Mouse (Mus musculus): ENCODE results near the gene Fam234a.
"Not testable (repeated sequence)": the region's sequence is repeated elsewhere in the genome, so short reads cannot be mapped to it uniquely, and the experiment has no call there.

The Fam234a gene

GRCm38 (mm10) chr17:26244101-26244841 lies at the start of gene Fam234a:
Fam234a (minus strand) TSS chr17:26244242.
- peak; percentile 94 for DNase-seq (ENCODE audit: low read depth, low spot score)

GRCm38 (mm10) chr17:26289475-26289874 lies 45.4 kb upstream of the Fam234a start:
- no peak for DNase-seq (ENCODE audit: low read depth, low spot score)

- no peak for DNase-seq (ENCODE audit: low read depth, low spot score)
These were observed 42.3 kb upstream of the Fam234a start for GRCm38 (mm10) chr17:26286199-26286955.

GRCm38 (mm10) chr17:26276711-26277110 lies 32.7 kb upstream of the Fam234a start:
- peak; percentile 28 for DNase-seq (ENCODE audit: low read depth, low spot score)

DNA sequence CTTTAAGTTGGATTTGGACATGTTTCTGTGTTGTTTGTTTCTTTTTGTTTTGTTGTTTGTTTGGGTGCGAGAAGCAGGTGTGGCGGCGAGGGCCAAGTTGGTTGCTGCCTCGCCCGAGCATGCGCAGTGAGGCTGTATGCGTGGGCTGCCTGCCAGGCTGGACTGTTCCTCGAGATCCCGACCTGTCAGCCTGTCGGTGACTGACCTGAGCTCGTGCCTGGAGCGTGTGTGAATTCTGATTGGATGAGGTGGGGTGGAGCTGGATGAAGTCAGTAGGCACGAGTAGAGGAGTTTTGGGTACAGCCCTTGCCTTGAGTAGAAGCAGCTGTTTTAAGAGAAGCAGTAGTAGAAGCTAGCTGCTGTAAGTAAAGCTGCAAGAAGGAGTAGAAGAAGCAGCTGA lies 31.9 kb upstream of the Fam234a start:
- DNase-seq (ENCODE audit: low read depth, low spot score): no peak

DNA sequence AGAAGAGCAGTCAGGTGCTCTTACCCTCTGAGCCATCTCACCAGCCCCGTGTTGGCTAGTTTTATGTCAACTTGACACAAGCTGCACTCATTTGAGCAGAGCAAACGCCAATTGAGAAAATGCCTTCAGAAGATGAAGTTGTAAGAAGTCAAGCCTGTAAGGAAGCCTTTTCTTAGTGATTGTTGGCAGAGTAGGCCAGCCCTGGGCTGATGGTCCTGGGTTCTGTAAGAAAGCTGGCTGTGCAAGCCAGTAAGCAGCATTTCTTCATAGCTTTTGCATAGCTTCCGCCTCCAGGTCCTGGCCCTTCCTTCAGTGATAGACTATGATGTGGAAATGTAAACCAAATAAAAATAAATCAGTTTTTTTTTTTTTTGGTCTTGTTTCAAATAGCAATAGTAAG lies 28.5 kb upstream of the Fam234a start:
- DNase-seq (ENCODE audit: low read depth, low spot score): no peak

- not testable (repeated sequence) for DNase-seq (ENCODE audit: low read depth, low spot score)
These were observed 25.5 kb upstream of the Fam234a start for GRCm38 (mm10) chr17:26269577-26269976.

GRCm38 (mm10) chr17:26268851-26269250 lies 24.8 kb upstream of the Fam234a start:
- no peak for DNase-seq (ENCODE audit: low read depth, low spot score)

DNA sequence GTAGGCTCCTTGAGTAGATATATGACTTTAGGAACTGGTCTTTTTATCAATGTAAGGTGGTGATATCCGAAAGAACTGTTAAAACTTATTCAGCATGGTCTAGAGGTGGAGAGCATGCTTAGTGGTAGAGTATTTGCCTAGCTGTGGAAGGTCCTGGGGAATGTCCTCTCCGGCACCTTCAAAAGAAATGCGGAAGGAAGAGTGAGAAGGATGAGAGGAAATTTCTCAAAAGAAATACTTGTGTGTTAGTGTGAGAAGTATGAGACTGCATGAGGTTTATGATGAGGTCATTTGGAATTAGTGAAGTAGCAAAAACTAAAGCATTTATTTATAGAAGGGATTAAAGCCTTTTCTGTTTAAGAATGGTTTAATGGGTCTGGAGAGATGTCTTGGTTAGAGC lies 18.3 kb upstream of the Fam234a start:
- no peak for DNase-seq (ENCODE audit: low read depth, low spot score)

DNA sequence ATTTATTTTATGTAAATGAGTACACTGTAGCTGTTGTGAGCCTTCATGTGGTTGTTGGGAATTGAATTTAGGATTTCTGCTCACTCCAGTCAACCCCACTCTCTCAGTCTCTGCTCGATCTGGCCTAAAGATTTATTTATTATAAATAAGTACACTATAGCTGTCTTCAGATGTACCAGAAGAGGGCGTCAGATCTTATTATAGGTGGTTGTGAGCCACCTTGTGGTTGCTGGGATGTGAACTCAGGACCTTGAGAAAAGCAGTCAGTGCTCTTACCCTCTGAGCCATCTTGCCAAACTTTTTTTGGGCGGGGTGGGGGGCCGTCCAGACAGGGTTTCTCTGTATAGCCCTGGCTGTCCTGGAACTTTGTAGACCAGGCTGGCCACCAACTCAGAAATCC lies 17.8 kb upstream of the Fam234a start:
- no peak for DNase-seq (ENCODE audit: low read depth, low spot score)

DNA sequence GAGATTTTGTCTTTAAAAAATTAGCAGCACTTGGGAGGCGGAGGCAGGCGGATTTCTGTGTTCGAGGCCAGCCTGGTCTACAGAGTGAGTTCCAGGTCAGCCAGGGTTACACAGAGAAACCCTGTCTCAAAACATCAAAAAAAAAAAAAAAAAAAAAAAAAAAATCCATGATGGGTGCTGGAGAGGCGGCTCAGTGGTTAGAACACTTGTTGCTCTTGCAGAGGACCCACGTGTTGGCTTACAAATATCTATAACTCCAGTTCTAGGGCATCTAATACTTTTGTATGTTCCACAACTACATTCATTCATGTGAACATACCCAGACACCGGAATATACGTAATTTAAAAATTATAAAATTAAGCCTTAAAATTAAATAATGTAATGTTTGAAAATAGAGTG lies 11.3 kb upstream of the Fam234a start:
- no peak for DNase-seq (ENCODE audit: low read depth, low spot score)

GRCm38 (mm10) chr17:26253399-26253798 lies 9.4 kb upstream of the Fam234a start:
- DNase-seq (ENCODE audit: low read depth, low spot score): no peak

GRCm38 (mm10) chr17:26252539-26253251 lies 8.7 kb upstream of the Fam234a start, which contains the start of gene Luc7l:
Luc7l (plus strand) TSS chr17:26252896.
- DNase-seq (ENCODE audit: low read depth, low spot score): peak; percentile 94

GRCm38 (mm10) chr17:26251886-26252538 lies 8.0 kb upstream of the Fam234a start:
- DNase-seq (ENCODE audit: low read depth, low spot score): no peak

- no peak for DNase-seq (ENCODE audit: low read depth, low spot score)
These were observed 456 bp downstream of the Fam234a start for GRCm38 (mm10) chr17:26243471-26244100.

DNA sequence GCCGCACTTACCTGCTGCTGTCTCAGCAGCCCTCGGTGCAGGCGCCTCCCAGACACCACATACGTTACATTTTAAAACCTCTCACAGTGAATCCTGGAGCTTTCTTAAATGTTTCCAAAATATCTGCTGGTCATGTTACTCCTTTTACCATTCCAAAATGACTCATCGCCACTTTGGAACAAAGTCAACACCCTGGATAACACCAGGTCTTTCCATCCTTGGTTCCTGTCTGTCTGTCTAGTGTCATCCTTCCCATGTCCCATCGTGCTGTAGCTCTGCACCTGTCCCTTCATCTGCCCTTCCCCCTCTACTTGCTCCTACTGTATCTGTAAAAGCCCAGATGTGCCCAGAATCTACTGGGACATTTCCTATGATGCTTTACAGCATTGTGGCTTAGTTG lies 3.1 kb downstream of the Fam234a start:
- DNase-seq (ENCODE audit: low read depth, low spot score): no peak

- DNase-seq (ENCODE audit: low read depth, low spot score): no peak
These were observed 3.8 kb downstream of the Fam234a start for GRCm38 (mm10) chr17:26240120-26240790.

GRCm38 (mm10) chr17:26239551-26239950 lies 4.5 kb downstream of the Fam234a start:
- DNase-seq (ENCODE audit: low read depth, low spot score): no peak

DNA sequence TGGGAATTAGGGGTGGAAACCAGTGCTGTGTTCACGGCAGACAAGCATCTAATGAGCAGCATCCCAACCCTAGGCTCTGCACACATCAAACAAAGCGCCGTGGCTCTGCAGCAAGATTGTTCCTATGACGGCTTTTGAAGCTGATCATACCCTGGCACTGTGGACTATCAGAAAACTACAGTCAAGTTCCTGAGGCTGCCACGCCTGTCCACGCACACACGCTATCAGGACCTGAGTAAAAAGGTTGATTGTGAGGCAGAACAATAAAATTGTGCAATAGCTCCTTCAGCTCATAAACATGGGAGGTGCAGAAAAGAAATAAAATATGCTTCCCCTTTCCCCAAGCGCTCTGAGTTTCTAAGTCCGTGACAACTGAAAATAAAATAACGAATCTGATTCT lies 6.4 kb downstream of the Fam234a start:
- no peak for DNase-seq (ENCODE audit: low read depth, low spot score)

- DNase-seq (ENCODE audit: low read depth, low spot score): no peak
These were observed 8.8 kb downstream of the Fam234a start for GRCm38 (mm10) chr17:26235077-26235815.
